Mouse (Mus musculus) forebrain, embryonic 15.5 days (tissue): ENCODE measurements around the gene Ubac2. TPM values are rescaled to one million over a fixed set of nuclear protein-coding genes. Genes with fewer than 3 reads are reported as not detected.
"Not testable (repeated sequence)": the region's sequence is repeated elsewhere in the genome, so short reads cannot be mapped to it uniquely, and the experiment has no call there.

ENCODE experiments used
- ATAC-seq: fragments of 200-750 bp; cut with Nextera tagmentation; replicated peaks from 2 replicates; pipeline ENCODE4 v1.8.0; 2017; ENCODE audit warnings: mild to moderate bottlenecking, moderate TSS enrichment, moderate library complexity
- H3K27ac ChIP-seq: fragments of 300-500 bp; sonication (generic); replicated peaks from 2 replicates; pipeline ENCODE4 v1.5.1; 2015; ENCODE audit warnings: mild to moderate bottlenecking, inconsistent platforms
- H3K27me3 ChIP-seq: fragments of 300-500 bp; sonication (generic); 2 replicates; pipeline ENCODE4 v1.6.1; 2015; ENCODE audit warnings: inconsistent platforms
- H3K36me3 ChIP-seq: fragments of 300-500 bp; sonication (generic); 2 replicates; pipeline ENCODE4 v1.6.1; 2015; ENCODE audit warnings: mild to moderate bottlenecking, inconsistent platforms
- H3K4me1 ChIP-seq: fragments of 300-500 bp; sonication (generic); 2 replicates; pipeline ENCODE4 v1.6.1; 2015; ENCODE audit warnings: inconsistent platforms
- H3K4me2 ChIP-seq: fragments of 300-500 bp; sonication (generic); replicated peaks from 2 replicates; pipeline ENCODE4 v1.6.1; 2015; ENCODE audit warnings: mild to moderate bottlenecking, inconsistent platforms
- H3K4me3 ChIP-seq: fragments of 300-500 bp; sonication (generic); 2 replicates; pipeline ENCODE4 v1.5.1; 2015; ENCODE audit warnings: mild to moderate bottlenecking, inconsistent platforms
- H3K9ac ChIP-seq: fragments of 300-500 bp; sonication (generic); replicated peaks from 2 replicates; pipeline ENCODE4 v1.6.1; 2015; ENCODE audit warnings: mild to moderate bottlenecking, inconsistent platforms
- H3K9me3 ChIP-seq: fragments of 300-500 bp; sonication (generic); 2 replicates; pipeline ENCODE4 v1.6.1; 2016; ENCODE audit warnings: inconsistent platforms
- whole genome bisulfite sequencing: fragments of 180-500 bp; shearing (Covaris S2); methylation state at CpG from one replicate; pipeline ENCODE4 v1.1.7; 2015; ENCODE audit warnings: mixed read lengths; 5-methylcytosine and 5-hydroxymethylcytosine counted together
- polyA plus RNA-seq: library from polyadenylated mRNA; unstranded; fragments of >200 nt; fragmentation: Nextera tagmentation; extraction: Ambion mirVana; gene quantifications from 2 replicates; pipeline ENCODE4 v1.2.1, GENCODE M21; 2015

Gene Ubac2
- polyA plus RNA-seq, 1 experiment from 2014 or later: 51.8 TPM

DNA sequence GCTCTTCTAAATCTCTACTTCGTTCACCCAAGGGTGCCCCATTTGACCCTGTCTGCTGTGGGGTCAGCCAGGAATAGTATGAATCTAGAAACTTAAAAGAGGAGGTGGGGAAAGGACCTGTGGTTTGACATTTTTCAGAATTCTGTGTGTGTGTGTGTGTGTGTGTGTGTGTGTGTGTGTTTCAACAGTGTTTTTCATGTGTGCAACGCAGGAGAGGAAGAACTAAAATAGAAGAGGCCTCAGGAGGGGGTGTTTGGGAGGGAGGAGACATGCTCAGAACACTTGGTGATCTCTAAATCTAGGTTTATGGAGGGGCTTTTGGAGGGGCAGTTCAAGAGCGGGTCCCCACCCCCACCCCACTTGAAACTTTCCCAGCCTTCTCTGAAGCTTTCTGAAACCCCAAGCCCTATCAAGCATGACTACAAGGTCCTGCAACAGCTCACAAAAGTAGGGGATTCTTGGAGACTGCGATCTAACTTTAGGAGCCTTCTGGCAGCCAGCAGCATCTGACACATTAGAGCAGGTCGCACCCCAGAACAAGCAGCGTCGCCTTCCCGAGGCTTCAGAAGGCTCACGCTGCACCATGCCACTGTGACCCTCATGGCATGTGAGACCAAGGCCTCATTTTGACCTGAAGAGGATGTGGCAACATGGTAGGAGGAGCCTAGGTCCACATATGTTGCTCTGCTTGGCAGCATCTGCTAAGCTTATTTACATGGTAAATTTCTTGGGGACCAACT, 174.6 kb downstream of the Ubac2 start:
- H3K27ac ChIP-seq: no peak overlapping the region
- no peaks in the 10 kb centered on the region for H3K9me3 ChIP-seq
- no peak overlapping the region for H3K9ac ChIP-seq
- no peak overlapping the region for H3K4me2 ChIP-seq
- ATAC-seq: no peak
- 89% methylated on average over 9 of the region's 9 CpGs for WGBS
- H3K4me3 ChIP-seq: no peak overlapping the region
- no peaks in the 10 kb centered on the region for H3K4me1 ChIP-seq
- no peaks in the 10 kb centered on the region for H3K27me3 ChIP-seq
- H3K36me3 ChIP-seq: no peaks in the 10 kb centered on the region

DNA sequence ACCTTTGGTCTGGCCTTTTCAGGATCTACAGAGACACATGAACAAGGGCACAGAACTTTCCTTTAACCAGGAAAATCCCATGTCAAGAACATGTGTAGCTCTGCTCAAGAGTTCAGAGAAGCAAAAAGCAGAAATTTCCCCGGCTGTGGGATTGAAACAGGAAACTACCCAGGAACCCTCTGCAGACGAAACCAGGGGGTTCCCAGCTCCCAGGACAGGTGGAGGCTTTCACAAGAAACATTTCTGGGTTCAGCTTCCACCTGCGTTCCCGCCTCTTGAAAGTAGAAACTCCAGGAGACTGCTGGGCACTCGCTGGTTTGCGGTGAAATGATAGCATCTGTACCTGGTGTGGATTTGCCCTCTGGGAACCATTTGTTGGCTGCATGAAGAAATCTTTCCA, 178.5 kb downstream of the Ubac2 start:
- no peak overlapping the region for H3K4me2 ChIP-seq

DNA sequence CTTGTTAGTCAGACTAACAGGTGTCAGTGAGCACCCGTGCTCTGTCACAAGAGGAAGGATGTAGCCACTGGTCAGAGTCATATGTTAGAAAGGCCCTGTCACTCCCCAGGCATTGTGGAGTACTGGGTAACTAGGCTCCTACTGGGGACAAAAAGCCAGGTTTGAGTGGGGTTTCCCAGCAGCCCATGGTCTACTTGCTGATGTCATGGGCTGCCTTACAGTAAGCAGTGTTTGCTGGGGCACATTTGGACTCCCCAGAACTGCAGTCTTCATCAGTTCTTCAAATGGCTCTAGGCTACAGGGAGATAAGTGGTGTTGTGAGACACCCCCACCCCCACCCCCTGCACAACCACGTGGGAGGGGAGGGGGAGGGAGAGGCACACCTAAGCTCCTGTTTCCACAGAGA, 179.5 kb downstream of the Ubac2 start:
- no peak overlapping the region for H3K4me2 ChIP-seq
- no peaks in the 10 kb centered on the region for H3K36me3 ChIP-seq
- WGBS: 43% methylated on average over 2 of the region's 2 CpGs
- ATAC-seq: no peak
- H3K27ac ChIP-seq: no peak overlapping the region
- no peaks in the 10 kb centered on the region for H3K9me3 ChIP-seq
- H3K4me1 ChIP-seq: no peaks in the 10 kb centered on the region
- H3K4me3 ChIP-seq: no peak overlapping the region
- no peaks in the 10 kb centered on the region for H3K27me3 ChIP-seq
- H3K9ac ChIP-seq: no peak overlapping the region

More for the DNA sequence above, 178.5 kb downstream of the Ubac2 start:
- ATAC-seq: no peak
- Histone ChIP-seq H3K9ac (no peak overlapping the region), H3K27ac (no peak overlapping the region), H3K27me3 (no peaks in the 10 kb centered on the region), H3K9me3 (no peaks in the 10 kb centered on the region), H3K36me3 (no peaks in the 10 kb centered on the region), H3K4me1 (no peaks in the 10 kb centered on the region), H3K4me3 (no peak overlapping the region)
- 79% methylated on average over 6 of the region's 6 CpGs for WGBS

DNA sequence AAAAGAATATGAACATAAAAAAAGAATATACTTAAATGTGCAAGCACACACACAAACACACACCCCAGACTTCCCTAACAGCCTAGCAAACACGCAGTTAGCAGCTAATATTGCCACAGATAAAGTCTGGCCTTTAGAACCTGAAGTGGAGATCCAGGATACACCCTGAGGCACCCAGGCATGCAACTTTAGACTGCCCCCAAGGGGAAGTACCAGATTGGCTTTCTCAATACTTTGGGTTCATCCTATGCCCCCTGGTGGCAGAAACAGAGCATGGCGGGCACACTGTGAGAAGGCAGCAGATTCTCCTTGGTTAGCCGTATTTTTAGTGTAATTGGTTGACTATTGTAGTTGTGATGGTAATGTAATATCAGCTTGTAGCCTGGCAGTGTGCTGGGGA, 182.2 kb downstream of the Ubac2 start:
- no peaks in the 10 kb centered on the region for H3K36me3 ChIP-seq
- ATAC-seq: peak; percentile 57; the same call in 1 of the 2 replicates
- H3K4me2 ChIP-seq: no peak overlapping the region
- no peak overlapping the region for H3K4me3 ChIP-seq
- H3K27ac ChIP-seq: no peak overlapping the region
- no peak overlapping the region for H3K9ac ChIP-seq
- 5% methylated on average over 3 of the region's 3 CpGs for WGBS
- H3K4me1 ChIP-seq: no peaks in the 10 kb centered on the region
- no peaks in the 10 kb centered on the region for H3K27me3 ChIP-seq
- no peaks in the 10 kb centered on the region for H3K9me3 ChIP-seq

DNA sequence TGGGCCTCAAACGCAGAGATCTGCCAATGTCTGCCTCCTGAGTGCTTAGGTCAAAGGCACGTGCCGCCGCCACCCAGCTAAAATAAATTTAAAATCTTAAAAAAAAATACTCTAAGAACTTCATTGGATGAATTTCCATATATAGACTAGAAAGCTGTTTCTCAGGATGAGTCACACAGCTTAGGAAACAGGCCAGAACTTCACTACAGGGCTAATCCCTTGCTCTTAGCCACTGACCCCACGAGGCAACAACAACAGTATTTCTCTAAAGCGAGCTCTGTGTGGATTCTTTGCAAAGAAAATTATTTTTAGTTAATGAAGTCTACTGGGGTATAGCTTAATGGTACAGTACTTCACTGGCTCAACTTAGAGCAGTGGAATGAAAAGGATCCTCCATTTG, 183.0 kb downstream of the Ubac2 start:
- WGBS: 88% methylated on average over 6 of the region's 6 CpGs
- no peak for ATAC-seq

DNA sequence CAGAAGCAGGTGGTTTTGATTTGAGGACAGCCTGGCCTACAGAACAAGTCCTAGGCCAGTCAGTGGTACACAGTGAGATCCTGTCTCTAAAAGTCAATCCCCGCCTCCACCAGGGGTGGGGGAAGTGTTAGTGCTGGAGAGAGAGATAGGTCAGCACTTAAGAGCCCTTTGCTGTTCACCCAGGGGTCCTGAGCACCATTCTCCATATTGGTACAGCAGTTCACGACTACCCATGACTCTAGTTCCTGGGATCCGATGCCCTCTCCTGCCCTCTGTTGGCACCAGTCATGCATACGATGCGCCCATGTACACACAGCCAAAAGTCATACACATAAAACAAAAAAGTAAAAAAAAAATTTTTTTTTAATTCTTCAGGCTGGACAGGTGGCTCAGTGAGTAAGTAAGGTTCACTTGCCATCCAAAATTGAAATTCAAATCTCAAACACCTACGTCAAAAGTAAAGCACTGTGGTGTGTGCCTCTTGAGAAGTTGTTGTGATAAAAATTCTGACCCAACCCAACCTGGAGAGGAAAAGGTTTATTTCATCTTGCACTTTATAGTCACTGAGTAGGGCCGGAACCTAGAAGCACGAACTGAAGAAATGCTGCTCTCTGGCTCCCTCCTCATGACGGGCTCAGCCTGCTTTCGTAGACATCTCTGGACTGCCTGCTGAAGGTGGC, 184.1 kb downstream of the Ubac2 start:
- WGBS: 85% methylated on average over 10 of the region's 10 CpGs
- no peak overlapping the region for H3K4me3 ChIP-seq
- H3K27ac ChIP-seq: no peak overlapping the region
- H3K9ac ChIP-seq: no peak overlapping the region
- no peak for ATAC-seq
- H3K27me3 ChIP-seq: no peaks in the 10 kb centered on the region
- H3K36me3 ChIP-seq: no peaks in the 10 kb centered on the region
- H3K4me2 ChIP-seq: no peak overlapping the region
- no peaks in the 10 kb centered on the region for H3K4me1 ChIP-seq
- H3K9me3 ChIP-seq: no peaks in the 10 kb centered on the region

More for the DNA sequence above, 183.0 kb downstream of the Ubac2 start:
- Histone ChIP-seq H3K9me3 (no peaks in the 10 kb centered on the region), H3K9ac (no peak overlapping the region), H3K36me3 (no peaks in the 10 kb centered on the region), H3K4me3 (no peak overlapping the region), H3K4me1 (no peaks in the 10 kb centered on the region), H3K27ac (no peak overlapping the region), H3K4me2 (no peak overlapping the region), H3K27me3 (no peaks in the 10 kb centered on the region)

DNA sequence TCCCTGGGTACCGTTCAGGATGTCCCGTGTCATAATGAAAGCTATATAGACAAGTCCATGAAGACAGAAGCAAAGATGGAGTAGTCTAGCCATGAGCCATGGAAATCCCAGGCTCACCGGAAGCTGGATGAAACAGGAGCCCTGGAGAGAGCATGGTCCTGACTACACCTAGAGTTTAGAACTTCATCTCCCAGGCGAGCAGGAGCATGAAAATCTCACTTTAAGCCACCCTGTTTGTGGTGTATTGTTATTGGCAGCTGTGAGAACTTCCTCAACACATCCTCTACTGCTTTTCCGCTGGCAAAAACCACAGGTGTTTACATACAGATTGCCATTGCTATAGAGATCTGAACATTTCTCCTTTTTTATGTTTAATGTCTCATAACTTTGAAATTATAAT, 185.2 kb downstream of the Ubac2 start:
- no peak overlapping the region for H3K4me2 ChIP-seq
- H3K9me3 ChIP-seq: no peaks in the 10 kb centered on the region
- no peak overlapping the region for H3K4me3 ChIP-seq
- H3K9ac ChIP-seq: no peak overlapping the region
- H3K4me1 ChIP-seq: no peaks in the 10 kb centered on the region
- no peaks in the 10 kb centered on the region for H3K27me3 ChIP-seq
- H3K36me3 ChIP-seq: no peaks in the 10 kb centered on the region
- no peak for ATAC-seq
- 79% methylated on average over 5 of the region's 5 CpGs for WGBS
- H3K27ac ChIP-seq: no peak overlapping the region

DNA sequence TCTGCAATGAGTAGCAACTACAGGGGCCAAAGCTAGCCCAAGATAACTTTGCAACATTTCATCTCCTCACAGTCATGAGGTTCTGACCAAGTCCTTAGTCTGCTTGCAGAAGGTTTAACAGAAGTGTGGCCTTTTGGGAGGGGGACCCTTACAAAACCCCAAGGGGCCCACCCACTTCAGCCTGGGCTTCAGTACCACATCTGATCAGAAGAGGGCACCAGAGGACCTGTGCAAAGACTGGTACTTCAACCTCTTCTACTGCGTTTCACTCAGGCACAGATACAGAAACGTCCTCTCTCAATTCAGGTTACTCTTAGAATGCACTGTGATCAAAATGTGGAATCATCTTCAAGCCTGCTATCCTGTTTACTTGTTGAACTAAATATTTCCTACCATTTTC, 186.1 kb downstream of the Ubac2 start:
- H3K27me3 ChIP-seq: no peaks in the 10 kb centered on the region
- H3K4me2 ChIP-seq: no peak overlapping the region
- no peak overlapping the region for H3K27ac ChIP-seq
- ATAC-seq: 0 out of 2 replicates have a peak, but pooled peaks have one; percentile 33
- WGBS: 1% methylated on average over 2 of the region's 2 CpGs
- H3K4me1 ChIP-seq: no peaks in the 10 kb centered on the region
- no peak overlapping the region for H3K4me3 ChIP-seq
- H3K9ac ChIP-seq: no peak overlapping the region
- H3K36me3 ChIP-seq: no peaks in the 10 kb centered on the region
- H3K9me3 ChIP-seq: no peaks in the 10 kb centered on the region

DNA sequence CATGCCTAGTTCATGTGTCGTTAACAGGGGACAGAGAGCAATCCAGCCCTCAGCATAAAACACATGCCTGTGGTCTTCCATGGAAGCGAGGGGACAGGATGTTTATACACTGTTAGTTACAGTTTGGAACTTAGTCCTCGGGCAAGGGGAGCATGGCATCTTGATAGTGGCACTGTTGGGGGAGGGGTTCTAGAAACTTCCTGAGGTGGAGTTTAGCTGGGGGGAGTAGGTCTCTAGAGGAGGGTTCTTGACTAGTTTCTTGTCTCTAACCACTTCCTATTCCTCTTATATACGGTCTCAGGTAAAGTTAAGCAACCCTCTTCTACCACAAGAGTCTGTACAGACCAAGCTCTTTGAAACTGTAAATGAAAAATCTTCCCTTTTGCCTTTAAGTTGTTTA, 187.8 kb downstream of the Ubac2 start:
- no peaks in the 10 kb centered on the region for H3K9me3 ChIP-seq
- H3K4me1 ChIP-seq: no peaks in the 10 kb centered on the region
- no peak overlapping the region for H3K4me3 ChIP-seq
- no peaks in the 10 kb centered on the region for H3K27me3 ChIP-seq
- 83% methylated on average over 4 of the region's 4 CpGs for WGBS
- no peak overlapping the region for H3K9ac ChIP-seq
- H3K27ac ChIP-seq: no peak overlapping the region
- no peaks in the 10 kb centered on the region for H3K36me3 ChIP-seq
- ATAC-seq: no peak
- H3K4me2 ChIP-seq: no peak overlapping the region

DNA sequence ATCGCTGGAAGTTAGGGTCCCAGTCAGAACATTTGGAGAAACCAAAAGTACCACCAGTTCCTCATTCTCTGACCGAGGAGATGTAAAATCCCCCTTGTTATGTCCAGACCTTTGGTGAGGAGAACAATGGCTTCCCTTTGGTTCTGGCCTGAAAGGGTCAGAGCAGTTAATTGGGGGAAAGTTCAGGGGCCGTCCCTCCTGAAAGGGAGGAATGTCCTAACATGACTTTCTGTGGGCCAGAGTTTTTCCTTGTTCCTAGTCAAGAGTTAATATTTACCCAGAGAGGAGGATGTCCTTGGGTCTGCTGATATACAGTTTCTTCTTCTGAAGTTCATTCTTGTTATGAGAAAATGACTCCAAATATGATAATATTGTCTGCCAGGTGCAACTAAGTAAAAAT, 189.6 kb downstream of the Ubac2 start:
- 36% methylated on average over 3 of the region's 3 CpGs for WGBS
- H3K4me2 ChIP-seq, H3K27me3 ChIP-seq, H3K4me1 ChIP-seq, H3K36me3 ChIP-seq, H3K27ac ChIP-seq, H3K4me3 ChIP-seq, H3K9me3 ChIP-seq, H3K9ac ChIP-seq, ATAC-seq: not testable (repeated sequence)

DNA sequence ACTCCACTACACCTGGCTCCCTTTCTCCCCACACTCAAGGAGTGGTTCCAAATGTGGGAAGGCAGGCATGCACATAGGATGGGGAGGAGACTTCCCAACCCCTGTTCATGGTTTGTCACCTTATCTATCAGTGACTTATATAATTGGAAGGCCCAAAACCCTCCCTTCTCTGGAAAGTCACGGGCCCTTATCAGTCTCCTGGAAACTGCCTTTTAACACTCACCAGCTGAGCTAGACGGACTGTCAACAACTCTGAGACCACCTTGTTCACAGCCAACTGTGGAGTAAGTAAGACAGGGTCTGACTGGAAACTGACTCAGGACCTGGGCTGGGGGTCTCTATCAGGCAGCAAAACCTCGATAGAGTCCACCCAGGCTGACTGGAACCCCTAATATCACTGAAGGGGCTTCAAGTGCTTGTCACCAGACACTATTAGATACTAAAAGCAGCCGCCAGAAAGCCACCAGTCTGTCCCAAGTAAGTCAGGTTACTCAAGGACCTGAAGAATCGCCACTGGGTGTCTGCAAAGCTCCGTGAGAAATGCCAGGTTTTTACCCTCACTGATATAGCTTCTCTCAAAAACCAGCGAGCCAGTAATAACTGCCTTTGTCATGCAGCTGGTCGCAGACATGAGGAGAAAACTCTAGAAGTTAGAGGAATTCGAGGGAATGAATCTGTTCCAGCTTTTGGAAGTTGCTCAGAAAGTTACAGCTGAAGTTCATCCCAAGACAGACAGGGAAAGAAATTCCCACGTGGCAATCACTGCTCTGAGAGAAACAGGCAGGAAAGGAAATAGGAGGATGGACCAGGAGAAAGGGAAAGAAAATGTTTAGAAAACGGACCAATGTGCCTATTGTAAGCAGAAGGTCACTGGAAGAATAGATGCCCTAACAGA, 190.6 kb downstream of the Ubac2 start:
- H3K9ac ChIP-seq: no peak overlapping the region
- no peaks in the 10 kb centered on the region for H3K4me1 ChIP-seq
- no peak overlapping the region for H3K27ac ChIP-seq
- H3K9me3 ChIP-seq: no peaks in the 10 kb centered on the region
- H3K27me3 ChIP-seq: no peaks in the 10 kb centered on the region
- WGBS: 59% methylated on average over 11 of the region's 11 CpGs
- no peak overlapping the region for H3K4me3 ChIP-seq
- no peak overlapping the region for H3K4me2 ChIP-seq
- no peak for ATAC-seq
- no peaks in the 10 kb centered on the region for H3K36me3 ChIP-seq

DNA sequence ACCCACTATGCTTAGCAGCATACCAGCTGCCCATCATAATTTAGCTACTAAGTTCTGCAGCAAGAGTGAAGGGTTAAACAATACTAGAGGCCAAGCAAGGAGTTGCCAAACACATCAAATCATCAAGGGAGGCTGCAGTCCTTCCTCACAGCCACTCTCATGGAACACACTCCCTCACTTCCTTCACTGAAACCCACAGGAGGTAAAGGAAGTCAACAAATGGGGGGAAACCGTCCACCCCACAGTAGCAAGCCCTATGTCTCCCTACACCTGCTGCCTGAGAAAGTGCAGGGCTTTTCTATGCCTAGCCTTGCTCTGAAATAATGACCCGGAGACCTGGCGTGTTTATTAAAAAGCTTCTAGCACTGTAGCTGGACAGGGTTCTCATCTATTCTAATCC, 191.5 kb downstream of the Ubac2 start:
- H3K9ac ChIP-seq: no peak overlapping the region
- H3K4me2 ChIP-seq: no peak overlapping the region
- H3K36me3 ChIP-seq: no peaks in the 10 kb centered on the region
- H3K27ac ChIP-seq: no peak overlapping the region
- H3K27me3 ChIP-seq: no peaks in the 10 kb centered on the region
- no peak for ATAC-seq
- 81% methylated on average over 3 of the region's 3 CpGs for WGBS
- H3K4me3 ChIP-seq: no peak overlapping the region
- H3K4me1 ChIP-seq: no peaks in the 10 kb centered on the region
- H3K9me3 ChIP-seq: no peaks in the 10 kb centered on the region
